Mouse (Mus musculus): Measurements from ENCODE around the gene Ghrh. TPM values are rescaled to one million over a fixed set of nuclear protein-coding genes. Genes with fewer than 3 reads are reported as not detected.

Ghrh gene
- polyA plus RNA-seq, 1 experiment from 2014 or later = not detected

DNA sequence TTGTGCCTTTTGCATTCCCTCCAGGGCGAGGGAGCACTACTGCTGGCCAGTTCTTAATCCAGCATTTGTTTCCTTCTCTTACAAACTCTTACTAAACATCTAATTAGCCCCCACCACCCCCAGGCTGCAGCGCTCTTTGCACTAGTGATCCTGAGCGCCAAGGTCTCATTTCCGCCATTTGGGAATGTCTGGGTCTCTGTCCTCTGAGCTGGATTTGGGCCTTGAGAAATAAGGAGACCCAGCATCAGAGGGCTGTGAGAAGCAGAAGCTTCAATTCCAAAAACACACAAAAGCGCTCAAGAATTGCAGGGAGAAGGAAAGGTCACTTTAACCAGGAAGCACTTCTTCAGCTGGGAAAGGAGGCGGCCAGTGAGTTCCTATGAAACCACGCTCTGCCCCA is 7.8 kb downstream of the Ghrh start:
- Histone ChIP-seq H3K9me3 (replicated peaks; ENCODE audit: control insufficient read depth, low read length) (no peaks in the 10 kb centered on the region), H3K4me1 (ENCODE audit: control insufficient read depth, insufficient read depth, low read length) (peaks cover 4% of the 10 kb centered on the region; the same call in 1 of the 2 replicates), H3K27ac (ENCODE audit: low read length) (no peak overlapping the region), H3K27me3 (ENCODE audit: control insufficient read depth, insufficient read depth, low read length) (no peaks in the 10 kb centered on the region; the same call in 1 of the 2 replicates), H3K9ac (ENCODE audit: low read length) (no peak overlapping the region), H3K4me3 (ENCODE audit: low read length) (no peak overlapping the region), H3K4me2 (ENCODE audit: low read depth, low read length) (no peak overlapping the region), H3K36me3 (ENCODE audit: control insufficient read depth, insufficient read depth) (no peaks in the 10 kb centered on the region)
- ATAC-seq (replicated peaks; ENCODE audit: extremely low read depth, insufficient read depth, low FRiP score) = no peak
- WGBS = 82% methylated on average over 7 of the region's 7 CpGs

DNA sequence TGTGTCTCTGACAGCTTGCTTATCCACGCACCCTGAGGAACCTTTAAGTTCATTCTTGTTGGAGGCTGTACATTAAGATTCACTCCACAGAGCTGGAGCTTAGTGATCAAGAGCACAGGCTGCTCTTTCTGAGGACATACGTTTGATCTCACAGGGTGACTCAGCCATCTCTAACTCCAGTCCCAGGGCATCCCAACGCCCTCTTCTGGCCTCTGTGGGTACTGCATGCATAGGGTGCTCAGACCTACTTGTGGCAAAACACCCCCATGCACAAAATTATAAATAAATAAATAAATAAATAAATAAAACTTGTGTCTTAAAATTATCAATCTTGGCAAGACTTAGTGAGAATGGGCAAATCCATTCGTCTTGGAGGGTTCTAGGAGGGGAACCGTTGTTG is 8.6 kb downstream of the Ghrh start:
- Histone ChIP-seq H3K36me3 (ENCODE audit: control insufficient read depth, insufficient read depth) (no peaks in the 10 kb centered on the region), H3K27ac (ENCODE audit: low read length) (no peak overlapping the region), H3K4me3 (ENCODE audit: low read length) (no peak overlapping the region), H3K4me2 (ENCODE audit: low read depth, low read length) (no peak overlapping the region), H3K9me3 (replicated peaks; ENCODE audit: control insufficient read depth, low read length) (no peaks in the 10 kb centered on the region), H3K27me3 (ENCODE audit: control insufficient read depth, insufficient read depth, low read length) (no peaks in the 10 kb centered on the region; the same call in 1 of the 2 replicates), H3K4me1 (ENCODE audit: control insufficient read depth, insufficient read depth, low read length) (peaks cover 4% of the 10 kb centered on the region; the same call in 1 of the 2 replicates), H3K9ac (ENCODE audit: low read length) (no peak overlapping the region)
- no peak for ATAC-seq (replicated peaks; ENCODE audit: extremely low read depth, insufficient read depth, low FRiP score)
- WGBS = 41% methylated on average over 5 of the region's 5 CpGs

GRCm38 (mm10) chr2:157332059-157332458 is 15.2 kb downstream of the Ghrh start:
- Histone ChIP-seq H3K36me3 (ENCODE audit: control insufficient read depth, insufficient read depth) (no peaks in the 10 kb centered on the region), H3K9me3 (replicated peaks; ENCODE audit: control insufficient read depth, low read length) (no peaks in the 10 kb centered on the region), H3K27ac (ENCODE audit: low read length) (no peak overlapping the region), H3K27me3 (ENCODE audit: control insufficient read depth, insufficient read depth, low read length) (no peaks in the 10 kb centered on the region; the same call in 1 of the 2 replicates), H3K9ac (ENCODE audit: low read length) (no peak overlapping the region), H3K4me3 (ENCODE audit: low read length) (no peak overlapping the region), H3K4me2 (ENCODE audit: low read depth, low read length) (no peak overlapping the region), H3K4me1 (ENCODE audit: control insufficient read depth, insufficient read depth, low read length) (peaks cover 4% of the 10 kb centered on the region)
- WGBS = 65% methylated on average over 5 of the region's 5 CpGs
- ATAC-seq (replicated peaks; ENCODE audit: extremely low read depth, insufficient read depth, low FRiP score) = no peak

GRCm38 (mm10) chr2:157328570-157328969 is 18.7 kb downstream of the Ghrh start:
- H3K36me3 ChIP-seq (ENCODE audit: control insufficient read depth, insufficient read depth) = peaks cover 21% of the 10 kb centered on the region

DNA sequence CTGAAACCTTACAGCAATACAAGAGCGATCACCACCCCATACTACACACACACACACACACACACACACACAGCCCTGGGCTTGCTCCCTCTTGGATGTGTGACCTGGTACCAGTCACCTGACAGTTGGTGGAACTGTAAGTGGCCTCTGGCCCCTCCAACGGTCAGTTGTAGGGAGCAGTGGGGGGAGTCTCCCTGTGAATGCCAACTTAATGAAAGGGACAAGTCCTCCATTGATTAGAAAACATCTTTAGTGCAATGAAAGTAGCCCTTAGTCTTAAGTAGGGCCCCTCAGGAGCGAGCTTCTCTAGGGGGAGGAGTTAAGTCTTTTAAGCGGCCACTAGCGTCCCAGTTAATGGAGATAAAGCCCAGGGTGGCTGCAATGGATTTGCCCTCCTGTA is 19.2 kb downstream of the Ghrh start:
- H3K4me2 ChIP-seq (ENCODE audit: low read depth, low read length) = no peak overlapping the region
- H3K36me3 ChIP-seq (ENCODE audit: control insufficient read depth, insufficient read depth) = peaks cover 25% of the 10 kb centered on the region
- no peak for ATAC-seq (replicated peaks; ENCODE audit: extremely low read depth, insufficient read depth, low FRiP score)
- no peak overlapping the region for H3K27ac ChIP-seq (ENCODE audit: low read length)
- WGBS = 54% methylated on average over 5 of the region's 5 CpGs
- H3K4me3 ChIP-seq (ENCODE audit: low read length) = no peak overlapping the region
- no peaks in the 10 kb centered on the region for H3K9me3 ChIP-seq (replicated peaks; ENCODE audit: control insufficient read depth, low read length)
- H3K4me1 ChIP-seq (ENCODE audit: control insufficient read depth, insufficient read depth, low read length) = peaks cover 2% of the 10 kb centered on the region
- no peaks in the 10 kb centered on the region for H3K27me3 ChIP-seq (ENCODE audit: control insufficient read depth, insufficient read depth, low read length)
- no peak overlapping the region for H3K9ac ChIP-seq (ENCODE audit: low read length)

More at GRCm38 (mm10) chr2:157328570-157328969, 18.7 kb downstream of the Ghrh start:
- H3K4me1 ChIP-seq (ENCODE audit: control insufficient read depth, insufficient read depth, low read length) = peaks cover 2% of the 10 kb centered on the region
- no peak overlapping the region for H3K9ac ChIP-seq (ENCODE audit: low read length)
- no peak overlapping the region for H3K4me3 ChIP-seq (ENCODE audit: low read length)
- ATAC-seq (replicated peaks; ENCODE audit: extremely low read depth, insufficient read depth, low FRiP score) = no peak
- no peak overlapping the region for H3K27ac ChIP-seq (ENCODE audit: low read length)
- WGBS = 38% methylated on average over 11 of the region's 11 CpGs
- no peak overlapping the region for H3K4me2 ChIP-seq (ENCODE audit: low read depth, low read length)
- H3K27me3 ChIP-seq (ENCODE audit: control insufficient read depth, insufficient read depth, low read length) = no peaks in the 10 kb centered on the region
- H3K9me3 ChIP-seq (replicated peaks; ENCODE audit: control insufficient read depth, low read length) = no peaks in the 10 kb centered on the region

DNA sequence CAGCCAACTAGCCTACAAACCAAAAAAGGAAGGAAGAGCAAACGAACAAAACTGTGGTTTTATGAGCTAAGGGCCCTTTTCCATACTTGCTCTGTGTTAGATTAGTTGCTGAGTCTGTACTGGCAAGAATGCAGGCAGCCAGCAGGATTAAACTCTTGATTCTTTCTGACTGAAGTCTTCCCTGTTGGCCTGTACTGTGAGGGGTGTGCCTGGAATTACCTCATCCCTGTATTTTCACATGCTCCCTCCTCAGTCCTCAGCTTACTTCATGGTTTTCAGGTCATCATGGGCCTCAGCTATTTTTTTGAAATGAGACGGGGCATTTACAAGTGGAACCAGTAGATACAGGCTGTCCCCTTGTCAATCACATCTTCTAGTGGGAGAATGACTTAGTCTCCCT is 22.1 kb downstream of the Ghrh start:
- H3K4me2 ChIP-seq (ENCODE audit: low read depth, low read length) = no peak overlapping the region
- H3K27me3 ChIP-seq (ENCODE audit: control insufficient read depth, insufficient read depth, low read length) = no peaks in the 10 kb centered on the region
- no peak overlapping the region for H3K9ac ChIP-seq (ENCODE audit: low read length)
- peaks cover 2% of the 10 kb centered on the region; the same call in 1 of the 2 replicates for H3K4me1 ChIP-seq (ENCODE audit: control insufficient read depth, insufficient read depth, low read length)
- peaks cover 40% of the 10 kb centered on the region for H3K36me3 ChIP-seq (ENCODE audit: control insufficient read depth, insufficient read depth)
- no peak overlapping the region for H3K4me3 ChIP-seq (ENCODE audit: low read length)
- H3K27ac ChIP-seq (ENCODE audit: low read length) = no peak overlapping the region
- no peak for ATAC-seq (replicated peaks; ENCODE audit: extremely low read depth, insufficient read depth, low FRiP score)
- 64% methylated on average over 2 of the region's 2 CpGs for WGBS
- no peaks in the 10 kb centered on the region for H3K9me3 ChIP-seq (replicated peaks; ENCODE audit: control insufficient read depth, low read length)

GRCm38 (mm10) chr2:157322029-157322766 is 25.1 kb downstream of the Ghrh start:
- H3K9ac ChIP-seq (ENCODE audit: low read length) = no peak overlapping the region
- no peak overlapping the region for H3K27ac ChIP-seq (ENCODE audit: low read length)
- H3K4me3 ChIP-seq (ENCODE audit: low read length) = no peak overlapping the region
- H3K4me1 ChIP-seq (ENCODE audit: control insufficient read depth, insufficient read depth, low read length) = no peaks in the 10 kb centered on the region
- H3K36me3 ChIP-seq (ENCODE audit: control insufficient read depth, insufficient read depth) = peaks cover 57% of the 10 kb centered on the region
- ATAC-seq (replicated peaks; ENCODE audit: extremely low read depth, insufficient read depth, low FRiP score) = no peak
- no peak overlapping the region for H3K4me2 ChIP-seq (ENCODE audit: low read depth, low read length)
- 74% methylated on average over 5 of the region's 5 CpGs for WGBS
- no peaks in the 10 kb centered on the region for H3K27me3 ChIP-seq (ENCODE audit: control insufficient read depth, insufficient read depth, low read length)
- no peaks in the 10 kb centered on the region for H3K9me3 ChIP-seq (replicated peaks; ENCODE audit: control insufficient read depth, low read length)

DNA sequence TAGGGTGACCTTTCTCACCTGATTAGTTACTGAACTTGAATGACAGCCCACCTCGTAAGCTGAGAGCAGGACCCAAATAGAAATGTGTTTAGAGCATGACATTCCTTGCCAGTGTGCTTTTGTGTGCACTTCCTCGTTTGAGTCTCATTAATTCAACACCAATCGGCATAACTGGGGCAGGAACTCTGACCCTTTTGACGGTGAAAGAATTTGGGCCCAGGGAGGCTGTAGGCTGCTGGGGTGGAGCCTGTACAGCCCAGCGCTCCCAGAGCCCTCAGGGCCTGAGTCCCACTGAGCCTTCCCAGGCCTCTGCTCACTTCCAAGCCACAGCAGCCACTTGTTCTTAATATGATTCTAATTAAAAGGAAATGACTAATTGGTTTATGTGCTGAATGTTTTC is 26.4 kb downstream of the Ghrh start:
- ATAC-seq (replicated peaks; ENCODE audit: extremely low read depth, insufficient read depth, low FRiP score) = no peak
- Histone ChIP-seq H3K4me3 (ENCODE audit: low read length) (no peak overlapping the region), H3K36me3 (ENCODE audit: control insufficient read depth, insufficient read depth) (peaks cover 56% of the 10 kb centered on the region), H3K9ac (ENCODE audit: low read length) (no peak overlapping the region), H3K27me3 (ENCODE audit: control insufficient read depth, insufficient read depth, low read length) (no peaks in the 10 kb centered on the region), H3K9me3 (replicated peaks; ENCODE audit: control insufficient read depth, low read length) (no peaks in the 10 kb centered on the region), H3K4me2 (ENCODE audit: low read depth, low read length) (no peak overlapping the region), H3K4me1 (ENCODE audit: control insufficient read depth, insufficient read depth, low read length) (no peaks in the 10 kb centered on the region), H3K27ac (ENCODE audit: low read length) (no peak overlapping the region)
- 54% methylated on average over 5 of the region's 5 CpGs for WGBS

- ATAC-seq (replicated peaks; ENCODE audit: extremely low read depth, insufficient read depth, low FRiP score) = no peak
- H3K4me3 ChIP-seq (ENCODE audit: low read length) = no peak overlapping the region
- no peaks in the 10 kb centered on the region for H3K4me1 ChIP-seq (ENCODE audit: control insufficient read depth, insufficient read depth, low read length)
- H3K4me2 ChIP-seq (ENCODE audit: low read depth, low read length) = no peak overlapping the region
- peaks cover 59% of the 10 kb centered on the region for H3K36me3 ChIP-seq (ENCODE audit: control insufficient read depth, insufficient read depth)
- H3K27ac ChIP-seq (ENCODE audit: low read length) = no peak overlapping the region
- no peaks in the 10 kb centered on the region for H3K9me3 ChIP-seq (replicated peaks; ENCODE audit: control insufficient read depth, low read length)
- WGBS = 87% methylated on average over 8 of the region's 8 CpGs
- no peak overlapping the region for H3K9ac ChIP-seq (ENCODE audit: low read length)
- no peaks in the 10 kb centered on the region for H3K27me3 ChIP-seq (ENCODE audit: control insufficient read depth, insufficient read depth, low read length)
Measured at GRCm38 (mm10) chr2:157320135-157320534, 27.2 kb downstream of the Ghrh start.

Data from heart, embryonic 16.5 days (tissue).